Mouse (Mus musculus) heart, embryonic 14.5 days (tissue): ENCODE measurements around the gene Hsd17b11. TPM values are rescaled to one million over a fixed set of nuclear protein-coding genes. Genes with fewer than 3 reads are reported as not detected.

Experiments
- ATAC-seq: fragments of 200-750 bp; cut with Nextera tagmentation; 2 replicates; pipeline ENCODE4 v1.8.0; 2017; ENCODE audit warnings: low read depth, moderate TSS enrichment; ENCODE audit not compliant: insufficient number of reproducible peaks, insufficient read depth, low FRiP score
- H3K27ac ChIP-seq, 2 experiments: fragments of 200-500 bp in 1 of 2; fragments of 300-500 bp in 1 of 2; sonication (generic) in 1 of 2; replicated peaks in 1 of 2; 2 replicates each; pipeline ENCODE4 v1.5.1; 2012 to 2014; ENCODE audit warnings: low read depth in 2 of 2, low read length in 2 of 2, control low read depth in 1 of 2, mild to moderate bottlenecking in 1 of 2, mixed read lengths in 1 of 2; ENCODE audit not compliant: control insufficient read depth in 1 of 2, insufficient read depth in 1 of 2
- H3K27me3 ChIP-seq: fragments of 300-500 bp; sonication (generic); 2 replicates; pipeline ENCODE4 v1.6.1; 2014; ENCODE audit warnings: mild to moderate bottlenecking, low read length, control low read depth; ENCODE audit not compliant: control insufficient read depth, insufficient read depth
- H3K36me3 ChIP-seq: fragments of 300-500 bp; sonication (generic); 2 replicates; pipeline ENCODE4 v1.6.1; 2014; ENCODE audit warnings: mild to moderate bottlenecking, control low read depth, low read length, mixed read lengths; ENCODE audit not compliant: control insufficient read depth, insufficient read depth
- H3K4me1 ChIP-seq, 2 experiments: fragments of 200-500 bp in 1 of 2; fragments of 300-500 bp in 1 of 2; sonication (generic) in 1 of 2; 2 replicates each; pipeline ENCODE4 v1.6.1; 2012 to 2014; ENCODE audit warnings: low read length in 2 of 2, control low read depth in 1 of 2, mixed read lengths in 1 of 2; ENCODE audit not compliant: control insufficient read depth in 2 of 2, insufficient read depth in 2 of 2
- H3K4me2 ChIP-seq: fragments of 300-500 bp; sonication (generic); 2 replicates; pipeline ENCODE4 v1.6.1; 2014; ENCODE audit warnings: mild to moderate bottlenecking, low read length
- H3K4me3 ChIP-seq, 2 experiments: fragments of 200-500 bp in 1 of 2; fragments of 300-500 bp in 1 of 2; sonication (generic) in 1 of 2; 2 replicates each; pipeline ENCODE4 v1.5.1; 2012 to 2014; ENCODE audit warnings: low read length in 2 of 2, mild to moderate bottlenecking in 2 of 2, control low read depth in 1 of 2, low read depth in 1 of 2, moderate library complexity in 1 of 2; ENCODE audit not compliant: control insufficient read depth in 1 of 2, insufficient read depth in 1 of 2
- H3K9ac ChIP-seq: fragments of 300-500 bp; sonication (generic); 2 replicates; pipeline ENCODE4 v1.6.1; 2014; ENCODE audit warnings: mild to moderate bottlenecking, low read length
- H3K9me3 ChIP-seq: fragments of 300-500 bp; sonication (generic); 2 replicates; pipeline ENCODE4 v1.6.1; 2016; ENCODE audit warnings: low read length, control low read depth; ENCODE audit not compliant: control insufficient read depth
- WGBS: fragments of 180-500 bp; shearing (Covaris S2); extraction: QIAGEN DNeasy Blood & Tissue Kit; methylation state at CpG from one replicate; pipeline ENCODE4 v1.1.7; 2014; 5-methylcytosine and 5-hydroxymethylcytosine counted together
- polyA plus RNA-seq: library from polyadenylated mRNA; unstranded; fragments of >200 nt; fragmentation: Nextera tagmentation; extraction: Ambion mirVana; gene quantifications from 2 replicates; pipeline ENCODE4 v1.2.1, GENCODE M21; 2014

Hsd17b11 gene
- polyA plus RNA-seq, 1 experiment from 2014 or later = 5.4 TPM

GRCm38 (mm10) chr5:103999738-104000137 is 22.0 kb downstream of the Hsd17b11 start:
- no peak overlapping the region for H3K9ac ChIP-seq
- no peak for ATAC-seq
- no peak overlapping the region for H3K4me3 ChIP-seq
- peaks cover 0 to 3% of the 10 kb centered on the region in 2 experiments; a peak in 1 of 4 replicates for H3K4me1 ChIP-seq
- peak overlapping the region in 1 of 2 experiments; percentile 34; a peak in 1 of 4 replicates for H3K27ac ChIP-seq
- H3K4me2 ChIP-seq = no peak overlapping the region
- no peaks in the 10 kb centered on the region for H3K9me3 ChIP-seq
- H3K36me3 ChIP-seq = peaks cover 28% of the 10 kb centered on the region
- 4% methylated on average over 5 of the region's 5 CpGs for WGBS
- H3K27me3 ChIP-seq = no peaks in the 10 kb centered on the region

DNA sequence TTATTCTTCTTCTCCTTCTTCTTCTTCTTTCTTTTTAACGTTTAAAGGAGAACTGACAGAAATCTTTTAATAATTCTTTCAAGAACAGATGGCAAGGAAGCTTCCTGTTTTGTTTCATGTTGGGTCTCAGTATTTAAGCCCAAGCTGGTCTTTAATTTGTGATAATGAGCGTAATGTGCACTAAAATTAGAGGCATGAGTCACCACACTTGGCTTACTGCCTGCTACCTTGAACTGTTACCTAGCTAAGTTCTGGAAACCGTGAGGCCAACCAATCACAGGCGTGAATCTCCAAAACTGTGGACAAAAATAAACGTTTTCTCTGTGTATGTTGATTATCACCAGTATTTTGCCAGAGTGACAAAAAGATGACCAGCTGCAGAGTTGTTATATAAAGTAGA is 23.0 kb downstream of the Hsd17b11 start:
- Histone ChIP-seq H3K4me3 (no peak overlapping the region), H3K36me3 (peaks cover 27% of the 10 kb centered on the region), H3K27ac (peak overlapping the region; percentile 34 to 73; a peak in 3 of 4 replicates), H3K4me2 (peak overlapping the region; percentile 27; the same call in 1 of the 2 replicates), H3K4me1 (peaks cover 0 to 3% of the 10 kb centered on the region in 2 experiments; a peak in 1 of 4 replicates), H3K9me3 (no peaks in the 10 kb centered on the region), H3K9ac (peak overlapping the region; percentile 5; the same call in 1 of the 2 replicates), H3K27me3 (no peaks in the 10 kb centered on the region)
- 32% methylated on average over 5 of the region's 5 CpGs for WGBS
- ATAC-seq = no peak

DNA sequence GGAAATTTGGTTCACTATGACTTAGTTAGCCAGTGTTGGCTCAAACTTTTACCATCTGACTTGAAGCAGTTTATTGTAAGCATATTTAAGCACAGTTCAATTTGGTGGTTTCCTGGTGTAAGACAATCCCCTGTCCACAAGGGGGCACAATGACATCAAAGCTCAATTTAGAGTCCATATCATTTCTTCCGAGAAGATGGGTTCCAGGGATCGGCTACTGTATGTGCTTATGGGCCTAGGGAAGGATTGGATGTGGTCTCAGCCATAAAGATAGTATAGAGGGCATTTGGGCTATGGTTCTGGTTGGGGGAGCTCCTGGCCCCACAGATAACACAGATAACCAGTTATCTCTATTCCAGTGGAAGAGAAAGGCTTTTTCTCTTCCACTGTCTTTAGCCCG is 26.5 kb downstream of the Hsd17b11 start:
- H3K4me2 ChIP-seq = no peak overlapping the region
- no peak for ATAC-seq
- H3K9ac ChIP-seq = no peak overlapping the region
- H3K4me1 ChIP-seq = peaks cover 0 to 3% of the 10 kb centered on the region in 2 experiments; a peak in 1 of 4 replicates
- no peaks in the 10 kb centered on the region for H3K27me3 ChIP-seq
- no peak overlapping the region for H3K4me3 ChIP-seq
- H3K36me3 ChIP-seq = peaks cover 9% of the 10 kb centered on the region; the same call in 1 of the 2 replicates
- no peak overlapping the region for H3K27ac ChIP-seq
- WGBS = 37% methylated on average over 3 of the region's 3 CpGs
- H3K9me3 ChIP-seq = no peaks in the 10 kb centered on the region

- H3K4me3 ChIP-seq = no peak overlapping the region
- H3K9ac ChIP-seq = no peak overlapping the region
- no peaks in the 10 kb centered on the region for H3K27me3 ChIP-seq
- no peak overlapping the region for H3K27ac ChIP-seq
- H3K4me1 ChIP-seq = peaks cover 0 to 3% of the 10 kb centered on the region in 2 experiments; a peak in 1 of 4 replicates
- H3K9me3 ChIP-seq = no peaks in the 10 kb centered on the region
- no peak for ATAC-seq
- H3K36me3 ChIP-seq = peaks cover 12% of the 10 kb centered on the region; the same call in 1 of the 2 replicates
- no peak overlapping the region for H3K4me2 ChIP-seq
- 68% methylated on average over 4 of the region's 4 CpGs for WGBS
Observed at GRCm38 (mm10) chr5:103994669-103995068, 27.1 kb downstream of the Hsd17b11 start.

GRCm38 (mm10) chr5:103993601-103994000 is 28.1 kb downstream of the Hsd17b11 start:
- Histone ChIP-seq H3K4me2 (no peak overlapping the region), H3K27ac (no peak overlapping the region), H3K36me3 (peaks cover 17% of the 10 kb centered on the region; the same call in 1 of the 2 replicates), H3K9me3 (no peaks in the 10 kb centered on the region), H3K27me3 (no peaks in the 10 kb centered on the region), H3K4me1 (no peaks in the 10 kb centered on the region), H3K4me3 (no peak overlapping the region), H3K9ac (no peak overlapping the region)
- ATAC-seq = no peak
- 74% methylated on average over 1 of the region's 1 CpGs for WGBS

- Histone ChIP-seq H3K9ac (no peak overlapping the region), H3K27me3 (no peaks in the 10 kb centered on the region), H3K4me3 (no peak overlapping the region), H3K27ac (no peak overlapping the region), H3K9me3 (no peaks in the 10 kb centered on the region), H3K4me1 (no peaks in the 10 kb centered on the region), H3K36me3 (peaks cover 17% of the 10 kb centered on the region; the same call in 1 of the 2 replicates), H3K4me2 (no peak overlapping the region)
- WGBS = 88% methylated on average over 9 of the region's 9 CpGs
- ATAC-seq = no peak
Observed at GRCm38 (mm10) chr5:103992831-103993230, 28.9 kb downstream of the Hsd17b11 start.

GRCm38 (mm10) chr5:103980705-103981560 is 40.8 kb downstream of the Hsd17b11 start:
- H3K27me3 ChIP-seq = no peaks in the 10 kb centered on the region
- H3K9me3 ChIP-seq = no peaks in the 10 kb centered on the region
- no peak overlapping the region for H3K4me3 ChIP-seq
- H3K27ac ChIP-seq = no peak overlapping the region
- no peak overlapping the region for H3K9ac ChIP-seq
- no peak overlapping the region for H3K4me2 ChIP-seq
- WGBS = 79% methylated on average over 9 of the region's 9 CpGs
- no peaks in the 10 kb centered on the region for H3K36me3 ChIP-seq
- no peaks in the 10 kb centered on the region for H3K4me1 ChIP-seq
- no peak for ATAC-seq
